Mouse (Mus musculus) midbrain, postnatal 0 days (tissue): ENCODE results near the gene H2-DMa. TPM values are rescaled to one million over a fixed set of nuclear protein-coding genes. Genes with fewer than 3 reads are reported as not detected.

ENCODE experiments used
- ATAC-seq: fragments of 200-750 bp; cut with Nextera tagmentation; 2 replicates; pipeline ENCODE4 v1.8.0; 2017; ENCODE audit warnings: moderate number of reproducible peaks, mild to moderate bottlenecking, moderate TSS enrichment, moderate library complexity; ENCODE audit not compliant: low FRiP score
- DNase-seq: peaks from one replicate; pipeline ENCODE4 v3.0.0-alpha.2; 2015; ENCODE audit warnings: low spot score
- H3K27ac ChIP-seq: fragments of 300-500 bp; sonication (generic); 2 replicates; pipeline ENCODE4 v1.5.1; 2014; ENCODE audit warnings: low read depth, mild to moderate bottlenecking, low read length, mixed read lengths
- H3K27me3 ChIP-seq: fragments of 300-500 bp; sonication (generic); 2 replicates; pipeline ENCODE4 v1.6.1; 2014; ENCODE audit warnings: low read length, control low read depth, mixed read lengths; ENCODE audit not compliant: insufficient read depth
- H3K36me3 ChIP-seq: fragments of 300-500 bp; sonication (generic); 2 replicates; pipeline ENCODE4 v1.6.1; 2014; ENCODE audit warnings: low read length, control low read depth, mixed read lengths; ENCODE audit not compliant: insufficient read depth
- H3K4me1 ChIP-seq: fragments of 300-500 bp; sonication (generic); 2 replicates; pipeline ENCODE4 v1.6.1; 2014; ENCODE audit warnings: mild to moderate bottlenecking, control low read depth, antibody characterized with exemption, low read length, mixed read lengths; ENCODE audit not compliant: insufficient read depth
- H3K4me2 ChIP-seq: fragments of 300-500 bp; sonication (generic); 2 replicates; pipeline ENCODE4 v1.6.1; 2014; ENCODE audit warnings: low read depth, mild to moderate bottlenecking, low read length, mixed read lengths; ENCODE audit not compliant: poor library complexity, severe bottlenecking
- H3K4me3 ChIP-seq: fragments of 300-500 bp; sonication (generic); 2 replicates; pipeline ENCODE4 v1.5.1; 2014; ENCODE audit warnings: low read depth, mild to moderate bottlenecking, low read length, moderate library complexity
- H3K9ac ChIP-seq: fragments of 300-500 bp; sonication (generic); replicated peaks from 2 replicates; pipeline ENCODE4 v1.6.1; 2014; ENCODE audit warnings: mild to moderate bottlenecking, low read length, moderate library complexity, mixed read lengths; ENCODE audit not compliant: poor library complexity, severe bottlenecking
- H3K9me3 ChIP-seq: fragments of 300-500 bp; sonication (generic); 2 replicates; pipeline ENCODE4 v1.6.1; 2016; ENCODE audit warnings: low read length, control low read depth
- CTCF ChIP-seq: IDR thresholded peaks from 2 replicates; pipeline ENCODE4 v1.5.1; 2016; ENCODE audit warnings: antibody characterized with exemption, mild to moderate bottlenecking
- WGBS: fragments of 180-500 bp; shearing (Covaris S2); extraction: QIAGEN DNeasy Blood & Tissue Kit; methylation state at CpG from one replicate; pipeline ENCODE4 v1.1.7; 2014; 5-methylcytosine and 5-hydroxymethylcytosine counted together
- polyA plus RNA-seq: library from polyadenylated mRNA; unstranded; fragments of >200 nt; fragmentation: Nextera tagmentation; extraction: Ambion mirVana; gene quantifications from 2 replicates; pipeline ENCODE4 v1.2.1, GENCODE M21; 2015
- total RNA-seq: library from RNA; depleted of rRNA; stranded (reverse); fragments of >200 nt; gene quantifications from 2 replicates; pipeline ENCODE4 v1.2.3, GENCODE M21; 2014

Gene H2-DMa
- total and polyA plus RNA-seq, 2 experiments from 2014 or later, result 23.8 to 26.1 TPM

DNA sequence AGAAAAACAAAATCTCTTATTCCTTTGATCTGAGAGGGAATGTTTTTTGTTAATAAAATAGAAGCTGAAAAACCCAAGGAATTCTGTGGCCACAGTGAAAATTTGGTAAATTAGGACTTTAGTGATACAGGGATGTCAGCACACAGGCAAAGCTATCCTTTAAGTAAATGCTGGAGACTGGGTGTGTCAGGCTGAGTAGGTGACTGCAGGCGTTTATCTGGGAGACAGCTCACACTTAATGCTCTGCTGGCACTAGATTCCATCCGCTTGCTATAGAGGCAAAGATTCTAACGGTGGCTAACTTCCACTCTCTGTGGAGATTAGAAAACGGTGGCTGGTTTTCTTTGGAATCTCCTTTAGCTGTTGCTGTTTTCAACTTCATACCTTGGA, 51.1 kb downstream of the H2-DMa start:
- H3K9ac ChIP-seq, result no peak overlapping the region
- TF ChIP-seq CTCF, result no peak
- no peak overlapping the region for H3K4me2 ChIP-seq
- no peak overlapping the region for H3K4me3 ChIP-seq
- no peak overlapping the region for H3K27ac ChIP-seq
- ATAC-seq (no peak), DNase-seq (no peak)
- H3K9me3 ChIP-seq, result no peaks in the 10 kb centered on the region
- no peaks in the 10 kb centered on the region for H3K4me1 ChIP-seq
- H3K27me3 ChIP-seq, result no peaks in the 10 kb centered on the region
- no peaks in the 10 kb centered on the region for H3K36me3 ChIP-seq
- WGBS, result 25% methylated on average over 4 of the region's 4 CpGs

DNA sequence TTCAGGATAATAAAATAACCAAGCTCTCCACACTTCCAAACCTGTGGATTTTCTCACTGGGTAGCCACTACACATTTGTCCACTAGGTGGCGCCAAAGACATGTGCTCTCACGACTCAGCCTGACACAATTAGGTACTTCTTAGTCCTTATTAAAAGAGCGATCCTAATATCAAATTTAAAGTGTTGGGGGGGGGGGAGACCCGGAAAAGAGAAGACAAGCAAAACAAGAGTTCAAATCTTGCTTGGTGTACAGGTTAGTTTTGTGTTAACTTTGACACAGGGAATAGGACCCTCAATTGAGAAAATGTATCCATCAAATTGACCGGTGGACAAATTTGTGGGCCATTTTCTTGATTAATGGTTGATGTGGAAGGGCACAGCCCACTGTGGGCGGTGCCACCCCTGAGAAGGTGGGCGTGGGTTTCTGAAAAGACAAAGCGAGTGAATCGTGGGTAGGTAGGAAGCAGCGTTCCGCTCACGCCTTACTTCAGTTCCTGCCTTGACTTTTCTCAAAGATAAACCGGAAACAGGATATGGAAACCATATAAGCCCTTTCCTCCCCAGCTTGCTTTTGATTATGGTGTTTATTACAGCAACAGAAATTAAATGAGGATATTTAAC, 51.6 kb downstream of the H2-DMa start:
- no peak overlapping the region for H3K4me3 ChIP-seq
- no peak overlapping the region for H3K9ac ChIP-seq
- ATAC-seq, result no peak
- no peak overlapping the region for H3K27ac ChIP-seq
- no peaks in the 10 kb centered on the region for H3K4me1 ChIP-seq
- no peak overlapping the region for H3K4me2 ChIP-seq
- no peaks in the 10 kb centered on the region for H3K9me3 ChIP-seq
- H3K36me3 ChIP-seq, result no peaks in the 10 kb centered on the region
- H3K27me3 ChIP-seq, result no peaks in the 10 kb centered on the region
- WGBS, result 45% methylated on average over 13 of the region's 13 CpGs
- DNase-seq, result peak; percentile 82
- TF ChIP-seq CTCF, result peak; percentile 97

GRCm38 (mm10) chr17:34172528-34172927, 53.2 kb downstream of the H2-DMa start:
- no peak for DNase-seq
- 97% methylated on average over 5 of the region's 5 CpGs for WGBS
- no peaks in the 10 kb centered on the region for H3K9me3 ChIP-seq
- no peaks in the 10 kb centered on the region for H3K27me3 ChIP-seq
- TF ChIP-seq CTCF, result 0 out of 2 replicates have a peak, but pooled peaks have one; percentile 17
- H3K4me2 ChIP-seq, result no peak overlapping the region
- no peak overlapping the region for H3K27ac ChIP-seq
- no peaks in the 10 kb centered on the region for H3K36me3 ChIP-seq
- no peak for ATAC-seq
- no peak overlapping the region for H3K4me3 ChIP-seq
- H3K9ac ChIP-seq, result no peak overlapping the region
- no peaks in the 10 kb centered on the region for H3K4me1 ChIP-seq

- Histone ChIP-seq H3K4me3 (no peak overlapping the region), H3K27me3 (no peaks in the 10 kb centered on the region), H3K4me2 (no peak overlapping the region), H3K9me3 (no peaks in the 10 kb centered on the region), H3K27ac (no peak overlapping the region), H3K4me1 (no peaks in the 10 kb centered on the region), H3K36me3 (no peaks in the 10 kb centered on the region), H3K9ac (no peak overlapping the region)
- no peak for ATAC-seq
- 65% methylated on average over 1 of the region's 1 CpGs for WGBS
- no peak for DNase-seq
- no peak for TF ChIP-seq CTCF
Measured at GRCm38 (mm10) chr17:34174075-34174474, 54.7 kb downstream of the H2-DMa start.

DNA sequence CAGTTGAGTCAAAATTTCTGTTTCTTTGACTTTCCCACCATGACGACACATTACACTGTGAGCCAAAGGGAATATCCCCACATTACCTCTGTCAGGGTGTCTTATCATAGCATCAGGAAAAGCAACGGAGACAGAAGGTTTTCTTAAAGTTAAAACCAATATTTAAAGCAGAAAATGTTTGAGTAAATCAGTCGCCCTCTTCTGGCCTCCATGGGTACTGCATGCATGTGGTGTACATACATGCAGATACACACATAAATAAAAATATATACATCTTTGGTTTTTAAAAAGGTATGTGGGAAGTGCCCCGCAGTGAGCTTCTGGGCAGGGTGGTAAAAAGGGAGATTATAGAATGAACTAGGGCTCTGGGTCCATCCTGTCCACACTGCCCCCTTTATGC, 57.8 kb downstream of the H2-DMa start:
- Histone ChIP-seq H3K9me3 (no peaks in the 10 kb centered on the region), H3K9ac (no peak overlapping the region), H3K36me3 (no peaks in the 10 kb centered on the region), H3K4me3 (no peak overlapping the region), H3K4me2 (no peak overlapping the region), H3K4me1 (no peaks in the 10 kb centered on the region), H3K27ac (no peak overlapping the region), H3K27me3 (no peaks in the 10 kb centered on the region)
- 76% methylated on average over 4 of the region's 4 CpGs for WGBS
- peak; percentile 43 for TF ChIP-seq CTCF
- no peak for ATAC-seq
- no peak for DNase-seq

DNA sequence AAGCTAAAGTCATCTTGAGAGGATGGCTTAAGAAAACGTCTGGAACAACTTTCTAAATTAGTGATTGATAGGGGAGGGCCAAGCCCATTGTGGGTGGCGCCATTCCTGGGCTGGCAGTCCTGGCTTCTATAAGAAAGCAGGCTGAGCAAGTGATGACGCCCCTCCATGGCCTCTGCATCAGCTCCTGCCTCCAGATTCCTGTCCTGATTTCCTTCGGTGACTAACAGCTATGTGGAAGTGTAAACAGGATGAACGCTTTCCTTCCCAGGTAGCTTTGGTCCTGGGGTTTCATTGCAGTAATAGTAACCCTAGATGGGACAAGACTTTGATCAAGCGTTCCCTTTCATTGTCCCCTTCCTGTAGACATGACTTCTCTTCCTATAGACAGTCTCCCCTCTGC, 59.7 kb downstream of the H2-DMa start:
- no peak overlapping the region for H3K4me2 ChIP-seq
- no peak for ATAC-seq
- H3K27me3 ChIP-seq, result no peaks in the 10 kb centered on the region
- H3K27ac ChIP-seq, result no peak overlapping the region
- no peaks in the 10 kb centered on the region for H3K4me1 ChIP-seq
- no peaks in the 10 kb centered on the region for H3K36me3 ChIP-seq
- no peak overlapping the region for H3K9ac ChIP-seq
- no peak for DNase-seq
- no peak overlapping the region for H3K4me3 ChIP-seq
- WGBS, result 70% methylated on average over 6 of the region's 6 CpGs
- H3K9me3 ChIP-seq, result no peaks in the 10 kb centered on the region
- no peak for TF ChIP-seq CTCF
